Mouse (Mus musculus): Measurements from ENCODE around the gene She. TPM values are rescaled to one million over a fixed set of nuclear protein-coding genes. Genes with fewer than 3 reads are reported as not detected.

She gene
- total RNA-seq, 1 experiment from 2014 or later: 11.7 TPM

- no peak for DNase-seq
Observed at GRCm38 (mm10) chr3:89885766-89886165, 54.6 kb downstream of the She start.

GRCm38 (mm10) chr3:89887582-89888230 lies 56.5 kb downstream of the She start:
- DNase-seq: no peak

GRCm38 (mm10) chr3:89889841-89890430 lies 58.8 kb downstream of the She start:
- peak; percentile 37 for DNase-seq

GRCm38 (mm10) chr3:89891696-89892095 lies 60.5 kb downstream of the She start:
- DNase-seq: no peak

GRCm38 (mm10) chr3:89892517-89893106 lies 61.4 kb downstream of the She start:
- DNase-seq: no peak

DNA sequence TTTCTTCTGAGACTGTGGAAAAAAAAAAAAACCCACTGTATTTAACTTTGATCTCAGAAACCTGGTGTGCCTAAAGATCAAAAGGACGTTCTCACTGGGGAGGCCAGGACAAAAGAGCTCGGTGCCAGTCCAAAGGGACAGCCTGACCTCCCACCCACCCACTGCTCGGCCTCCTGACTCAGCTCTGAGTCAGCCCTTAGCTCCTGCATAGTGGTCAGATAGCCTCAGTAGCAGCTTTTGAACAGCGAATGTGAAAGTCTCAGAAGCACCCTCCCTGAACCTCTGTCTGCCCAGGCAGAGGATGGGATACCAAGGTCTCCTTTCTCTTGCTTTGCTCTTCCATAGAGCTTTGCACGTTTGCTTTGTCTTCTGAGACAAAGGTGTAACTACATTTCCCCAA lies 65.4 kb downstream of the She start:
- peak; percentile 67 for DNase-seq

DNA sequence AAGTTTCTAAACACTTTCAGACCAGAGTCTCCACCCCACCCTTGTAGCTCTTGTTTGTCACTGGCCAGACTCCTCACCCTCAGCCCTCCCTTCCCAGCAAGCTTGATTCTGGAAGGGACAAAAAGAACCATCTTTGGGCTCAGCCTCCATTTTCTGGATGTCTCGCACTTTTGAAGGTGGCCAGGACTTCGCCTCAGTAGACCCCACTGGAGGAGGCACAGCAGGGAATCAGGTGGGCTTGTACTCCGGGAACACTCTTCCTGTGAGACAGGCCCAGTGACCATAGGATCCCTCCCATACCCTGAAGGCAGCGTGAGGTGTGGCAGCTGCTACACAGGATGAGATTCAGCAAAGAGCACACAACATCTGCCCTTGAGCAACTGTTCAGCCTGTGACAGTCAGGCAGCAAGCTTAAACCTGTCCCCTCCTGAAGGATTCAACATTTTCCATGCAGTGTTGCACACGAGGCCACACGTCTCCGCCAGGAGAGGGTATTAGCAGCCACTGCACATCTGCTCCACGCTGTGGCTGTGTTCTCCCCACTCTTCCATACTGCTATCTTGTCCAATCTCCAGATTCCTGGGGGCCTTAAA lies 66.1 kb downstream of the She start:
- no peak for DNase-seq

DNA sequence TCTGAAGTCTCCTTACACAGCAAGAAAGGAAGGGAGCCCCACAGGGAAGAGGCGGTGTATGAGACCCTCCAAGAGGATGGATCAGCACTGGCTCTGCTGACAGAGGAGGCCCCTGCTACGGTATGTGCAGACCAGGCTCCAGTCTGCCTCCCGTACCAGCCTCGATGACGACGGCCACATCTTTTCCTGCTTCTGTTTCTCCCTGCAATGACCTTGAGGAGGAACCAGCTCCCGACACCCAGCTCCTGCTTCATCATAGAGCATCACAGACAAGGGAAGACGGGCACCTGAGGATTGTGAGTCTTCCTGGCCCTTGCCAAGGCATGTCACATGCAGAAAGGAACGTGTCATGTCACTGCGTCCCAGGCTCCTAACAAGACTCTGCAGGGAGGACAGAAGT lies 66.8 kb downstream of the She start:
- DNase-seq: no peak

GRCm38 (mm10) chr3:89898870-89899510 lies 67.8 kb downstream of the She start:
- DNase-seq: no peak

DNA sequence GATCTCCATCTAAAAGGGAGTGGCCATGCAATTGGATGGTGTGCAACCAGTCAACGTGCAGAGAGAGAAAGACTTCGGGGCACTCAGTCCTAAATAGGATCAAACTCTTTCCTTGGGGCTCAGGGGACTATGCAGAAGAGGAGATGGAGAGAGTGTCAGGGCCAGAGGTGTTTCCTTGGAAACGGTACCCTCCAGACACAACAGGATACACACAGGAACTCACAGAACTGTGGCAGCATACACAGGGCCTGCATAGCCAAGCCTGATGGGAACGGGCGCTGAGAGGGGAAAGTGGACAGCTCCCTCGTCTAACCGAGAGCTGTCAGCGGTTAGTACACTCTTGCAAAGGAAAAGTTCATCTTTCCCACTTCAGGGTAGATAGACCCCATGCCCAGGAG lies 68.3 kb downstream of the She start:
- DNase-seq: no peak

DNA sequence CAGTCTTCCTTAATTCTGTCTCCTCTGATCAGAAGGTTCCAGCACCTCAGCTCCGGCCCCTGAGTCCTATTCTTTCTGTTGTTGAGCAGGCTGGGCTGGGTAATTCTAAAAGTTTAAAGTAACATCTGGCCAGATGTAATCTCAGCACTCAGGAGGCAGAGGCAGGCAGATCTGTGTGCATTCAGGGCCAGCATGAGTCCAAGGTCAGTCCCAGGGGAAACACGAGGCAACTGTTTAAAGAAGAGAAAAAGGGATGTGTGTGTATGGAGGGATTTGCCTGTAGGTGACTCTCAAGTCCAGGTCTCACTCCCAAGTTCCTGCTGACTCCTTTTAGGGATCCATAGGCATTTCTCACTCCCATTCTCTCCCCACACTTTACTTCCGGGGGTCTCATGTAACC lies 76.7 kb downstream of the She start:
- DNase-seq: no peak

Other genes with a start within 250 kb of the She start
- gene Adar, start 116.3 kb upstream of the She start, total RNA-seq (2021): 20.8 and 28.2 TPM in 2 replicates
- gene Chrnb2, start 66.7 kb upstream of the She start, total RNA-seq (2021): 3.6 and 4.1 TPM in 2 replicates
- 57.2 and 65.2 TPM in 2 replicates for gene Ube2q1, start 57.8 kb upstream of the She start, total RNA-seq (2021)
- 11.3 and 11.5 TPM in 2 replicates for gene Il6ra, start 81.8 kb downstream of the She start, total RNA-seq (2021)
- 33.7 and 46.4 TPM in 2 replicates for gene Atp8b2, start 132.1 kb downstream of the She start, total RNA-seq (2021)
- gene Hax1, start 167.4 kb downstream of the She start, total RNA-seq (2021): 100 and 124 TPM in 2 replicates
- 70.8 and 76.3 TPM in 2 replicates for gene 4933434E20Rik, start 220.3 kb downstream of the She start, total RNA-seq (2021)
- gene Ubap2l, start 221.3 kb downstream of the She start, total RNA-seq (2021): 164 and 177 TPM in 2 replicates
- 170 and 208 TPM in 2 replicates for gene Tpm3, start 241.3 kb downstream of the She start, total RNA-seq (2021)

Measured in adrenal gland, postnatal 14 days (tissue).